Mouse (Mus musculus): ENCODE measurements around the gene F8a. TPM values are rescaled to one million over a fixed set of nuclear protein-coding genes. Genes with fewer than 3 reads are reported as not detected.
"Not testable (repeated sequence)": the region's sequence is repeated elsewhere in the genome, so short reads cannot be mapped to it uniquely, and the experiment has no call there.

The F8a gene
- 14.9 and 15.2 TPM in 2 replicates for polyA plus RNA-seq (2012; rRNA removed)

GRCm38 (mm10) chrX:73227914-73228605, at the start of gene F8a:
F8a (plus strand) TSS chrX:73228291.
- TF ChIP-seq CTCF (IDR thresholded peaks at IDR 0.05; ENCODE audit: extremely low read depth, insufficient read depth, low read length) (no peak), POLR2A (IDR thresholded peaks at IDR 0.05; ENCODE audit: extremely low read depth, insufficient read depth, low read length) (peak; percentile 83)
- Histone ChIP-seq H3K4me3 (ENCODE audit: insufficient read depth, low read length) (peak within 1 kb of the TSS; percentile 59), H3K27ac (ENCODE audit: insufficient read depth, low read length) (peak within 1 kb of the TSS; percentile 99), H3K4me1 (ENCODE audit: control insufficient read depth, insufficient read depth, low read length) (no peaks in the 10 kb centered on the region)

- H3K27ac ChIP-seq (ENCODE audit: insufficient read depth, low read length); H3K4me1 ChIP-seq (ENCODE audit: control insufficient read depth, insufficient read depth, low read length); H3K4me3 ChIP-seq (ENCODE audit: insufficient read depth, low read length): not testable (repeated sequence)
These were observed 36.2 kb upstream of the F8a start, which contains the start of gene Xlr3b for GRCm38 (mm10) chrX:73191934-73192333. Xlr3b (plus strand) TSS chrX:73192207.

DNA sequence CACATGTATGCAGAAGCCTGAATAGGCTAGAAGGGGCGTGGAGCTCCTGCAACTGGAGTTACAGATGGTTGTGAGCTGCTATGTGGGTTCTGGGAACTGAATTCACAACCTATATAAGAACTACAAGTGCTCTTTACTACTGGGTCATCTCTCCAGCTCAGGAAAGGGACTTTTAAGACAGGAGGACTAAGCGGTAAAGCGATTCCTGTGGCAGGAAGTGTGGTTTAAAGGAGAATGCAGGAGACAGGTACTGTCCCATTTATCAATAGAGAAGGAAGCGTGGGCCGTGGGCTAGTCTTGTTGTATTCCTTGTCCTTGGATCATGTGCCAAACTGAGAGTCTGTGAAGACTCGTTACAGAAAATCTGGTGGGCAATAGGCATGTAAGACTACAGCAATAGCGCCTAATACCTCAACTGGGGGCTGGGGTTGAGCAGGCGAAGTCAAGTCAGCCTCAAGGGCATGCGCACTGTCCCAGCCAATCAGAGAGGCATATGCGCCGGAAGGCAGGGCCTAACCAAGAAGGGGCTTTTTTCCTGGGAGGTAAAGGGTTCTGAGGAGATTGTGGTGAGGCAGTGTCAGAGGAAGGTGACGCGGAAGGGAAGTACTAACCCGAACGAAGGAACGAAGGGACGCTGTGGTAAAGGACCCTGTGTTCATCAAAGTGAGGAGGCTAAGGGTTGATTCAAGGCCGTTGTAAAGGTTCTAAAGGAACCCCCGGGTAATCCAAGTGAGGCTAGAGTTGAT, 14.1 kb upstream of the F8a start, which contains the start of gene Xlr4b:
Gene Xlr4b, plus strand, starts transcription at position 515 of the 746 bp plus-strand sequence.
- H3K27ac ChIP-seq (ENCODE audit: insufficient read depth, low read length); H3K4me3 ChIP-seq (ENCODE audit: insufficient read depth, low read length); H3K4me1 ChIP-seq (ENCODE audit: control insufficient read depth, insufficient read depth, low read length): not testable (repeated sequence)

DNA sequence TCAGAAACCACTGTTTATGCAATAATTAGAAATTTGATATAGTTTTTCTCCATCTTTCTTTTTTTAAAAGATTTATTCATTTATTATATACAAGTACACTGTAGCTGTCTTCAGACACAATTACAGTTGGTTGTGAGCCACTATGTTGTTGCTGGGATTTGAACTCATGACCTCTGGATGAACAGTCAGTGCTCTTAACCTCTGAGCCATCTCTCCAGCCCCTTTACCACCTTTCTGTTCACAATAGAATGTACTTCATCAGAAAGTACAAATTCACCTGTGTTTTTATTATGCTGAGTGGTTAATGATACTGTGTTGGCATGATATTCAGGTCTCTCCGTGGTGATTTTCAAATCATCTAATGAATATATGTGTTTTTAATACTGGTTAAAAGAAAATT, 2.7 kb upstream of the F8a start:
- Histone ChIP-seq H3K4me1 (ENCODE audit: control insufficient read depth, insufficient read depth, low read length) (no peaks in the 10 kb centered on the region), H3K4me3 (ENCODE audit: insufficient read depth, low read length) (no peak overlapping the region), H3K27ac (ENCODE audit: insufficient read depth, low read length) (no peak overlapping the region)
- TF ChIP-seq POLR2A (IDR thresholded peaks at IDR 0.05; ENCODE audit: extremely low read depth, insufficient read depth, low read length) (no peak), CTCF (IDR thresholded peaks at IDR 0.05; ENCODE audit: extremely low read depth, insufficient read depth, low read length) (no peak)

- Histone ChIP-seq H3K4me3 (ENCODE audit: insufficient read depth, low read length) (peak overlapping the region; percentile 59), H3K27ac (ENCODE audit: insufficient read depth, low read length) (peak overlapping the region; percentile 99), H3K4me1 (ENCODE audit: control insufficient read depth, insufficient read depth, low read length) (no peaks in the 10 kb centered on the region)
- no peak for TF ChIP-seq POLR2A (IDR thresholded peaks at IDR 0.05; ENCODE audit: extremely low read depth, insufficient read depth, low read length)
- TF ChIP-seq CTCF (IDR thresholded peaks at IDR 0.05; ENCODE audit: extremely low read depth, insufficient read depth, low read length): no peak
These were observed 619 bp downstream of the F8a start for GRCm38 (mm10) chrX:73228606-73229214.

DNA sequence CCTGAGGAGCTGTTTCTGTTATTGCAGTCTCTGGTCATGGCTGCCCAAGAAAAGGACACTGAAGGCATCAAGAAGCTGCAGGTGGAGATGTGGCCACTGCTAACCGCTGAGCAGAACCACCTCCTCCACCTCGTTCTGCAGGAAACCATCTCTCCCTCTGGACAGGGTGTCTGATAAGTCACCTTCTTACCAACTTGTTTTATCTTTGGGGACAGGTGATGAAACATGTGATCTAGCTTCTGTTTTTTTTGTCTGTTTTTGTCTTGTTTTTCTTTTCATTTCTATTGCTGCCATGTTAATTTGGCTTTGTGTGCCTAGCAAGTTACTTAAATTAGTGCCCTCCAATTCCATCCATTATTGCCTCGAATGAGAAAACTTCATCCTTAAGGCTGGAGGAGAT, 1.2 kb downstream of the F8a start:
- Histone ChIP-seq H3K27ac (ENCODE audit: insufficient read depth, low read length) (no peak overlapping the region), H3K4me3 (ENCODE audit: insufficient read depth, low read length) (peak overlapping the region; percentile 59), H3K4me1 (ENCODE audit: control insufficient read depth, insufficient read depth, low read length) (no peaks in the 10 kb centered on the region)
- no peak for TF ChIP-seq POLR2A (IDR thresholded peaks at IDR 0.05; ENCODE audit: extremely low read depth, insufficient read depth, low read length)
- TF ChIP-seq CTCF (IDR thresholded peaks at IDR 0.05; ENCODE audit: extremely low read depth, insufficient read depth, low read length): no peak

DNA sequence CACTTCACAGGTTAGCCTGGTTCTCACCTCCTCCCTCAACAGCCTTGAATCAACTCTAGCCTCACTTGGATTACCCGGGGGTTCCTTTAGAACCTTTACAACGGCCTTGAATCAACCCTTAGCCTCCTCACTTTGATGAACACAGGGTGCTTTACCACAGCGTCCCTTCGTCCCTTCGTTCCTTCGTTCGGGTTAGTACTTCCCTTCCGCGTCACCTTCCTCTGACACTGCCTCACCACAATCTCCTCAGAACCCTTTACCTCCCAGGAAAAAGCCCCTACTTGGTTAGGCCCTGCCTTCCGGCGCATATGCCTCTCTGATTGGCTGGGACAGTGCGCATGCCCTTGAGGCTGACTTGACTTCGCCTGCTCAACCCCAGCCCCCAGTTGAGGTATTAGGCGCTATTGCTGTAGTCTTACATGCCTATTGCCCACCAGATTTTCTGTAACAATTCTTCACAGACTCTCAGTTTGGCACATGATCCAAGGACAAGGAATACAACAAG, 14.8 kb downstream of the F8a start, which contains the start of gene Xlr4c:
Gene Xlr4c, minus strand, starts transcription at position 310 of the 505 bp plus-strand sequence.
- H3K4me1 ChIP-seq (ENCODE audit: control insufficient read depth, insufficient read depth, low read length); H3K4me3 ChIP-seq (ENCODE audit: insufficient read depth, low read length); H3K27ac ChIP-seq (ENCODE audit: insufficient read depth, low read length): not testable (repeated sequence)

GRCm38 (mm10) chrX:73262428-73262827, 34.3 kb downstream of the F8a start:
- H3K4me3 ChIP-seq (ENCODE audit: insufficient read depth, low read length); H3K27ac ChIP-seq (ENCODE audit: insufficient read depth, low read length); H3K4me1 ChIP-seq (ENCODE audit: control insufficient read depth, insufficient read depth, low read length): not testable (repeated sequence)

DNA sequence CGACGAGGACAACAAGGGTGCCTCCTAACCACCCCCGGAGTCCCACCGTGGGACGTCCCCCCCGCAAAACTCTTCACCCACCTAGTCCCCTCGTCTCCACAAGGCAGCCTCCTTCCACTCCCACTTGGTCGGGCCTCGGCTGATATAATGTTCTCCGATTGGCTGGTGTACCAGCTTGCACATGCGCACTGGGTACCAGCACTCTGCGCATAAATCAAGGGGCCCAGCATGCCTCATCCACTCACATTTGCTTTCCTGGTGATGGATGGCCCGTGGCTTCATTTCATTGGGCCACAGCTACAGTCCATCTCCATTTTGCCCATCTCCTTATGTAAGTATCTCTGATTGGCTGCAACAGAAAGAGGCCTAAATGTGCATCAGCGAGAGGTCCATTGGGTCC, 37.2 kb downstream of the F8a start, which contains the start of gene Xlr3c:
Gene Xlr3c, minus strand, starts transcription at position 121 of the 400 bp plus-strand sequence.
- not testable (repeated sequence) for H3K4me3 ChIP-seq (ENCODE audit: insufficient read depth, low read length); H3K27ac ChIP-seq (ENCODE audit: insufficient read depth, low read length); H3K4me1 ChIP-seq (ENCODE audit: control insufficient read depth, insufficient read depth, low read length)

Other genes with a start within 250 kb of the F8a start
- gene Zfp185, start 241.0 kb upstream of the F8a start, polyA plus RNA-seq (2012; rRNA removed): 0.91 and 0.94 TPM in 2 replicates
- 0.13 and 0.25 TPM in 2 replicates for gene Pnma5, start 191.2 kb upstream of the F8a start, polyA plus RNA-seq (2012; rRNA removed)
- 15.9 and 20.8 TPM in 2 replicates for gene Pnma3, start 163.5 kb upstream of the F8a start, polyA plus RNA-seq (2012; rRNA removed)
- 0.64 and 0.67 TPM in 2 replicates for gene Xlr4a, start 145.8 kb upstream of the F8a start, polyA plus RNA-seq (2012; rRNA removed)
- gene Xlr3a, start 131.2 kb upstream of the F8a start, polyA plus RNA-seq (2012; rRNA removed): 2.0 and 3.6 TPM in 2 replicates
- 0.28 and 0.31 TPM in 2 replicates for gene Gm14685, start 111.2 kb upstream of the F8a start, polyA plus RNA-seq (2012; rRNA removed)
- gene Xlr5b, start 79.5 kb upstream of the F8a start, polyA plus RNA-seq (2012; rRNA removed): not detected in 2 replicates
- gene DXBay18, start 78.8 kb upstream of the F8a start, polyA plus RNA-seq (2012; rRNA removed): 0.52 and 0.55 TPM in 2 replicates
- gene Spin2d, start 51.3 kb upstream of the F8a start, polyA plus RNA-seq (2012; rRNA removed): not detected in 2 replicates
- gene Xlr3b, start 36.1 kb upstream of the F8a start, polyA plus RNA-seq (2012; rRNA removed): 4.6 and 5.3 TPM in 2 replicates
- 0.93 and 1.6 TPM in 2 replicates for gene Xlr4b, start 14.0 kb upstream of the F8a start, polyA plus RNA-seq (2012; rRNA removed)
- gene Xlr4c, start 14.8 kb downstream of the F8a start, polyA plus RNA-seq (2012; rRNA removed): 0.17 and 0.29 TPM in 2 replicates
- gene Xlr3c, start 37.1 kb downstream of the F8a start, polyA plus RNA-seq (2012; rRNA removed): not detected in 2 replicates
- not detected in 2 replicates for gene Xlr5a, start 64.7 kb downstream of the F8a start, polyA plus RNA-seq (2012; rRNA removed)
- gene Xlr5c, start 64.7 kb downstream of the F8a start, polyA plus RNA-seq (2012; rRNA removed): not detected in 2 replicates
- not detected in 2 replicates for gene Gm45015, start 108.5 kb downstream of the F8a start, polyA plus RNA-seq (2012; rRNA removed)
- gene Zfp275, start 114.3 kb downstream of the F8a start, polyA plus RNA-seq (2012; rRNA removed): 17.5 and 17.7 TPM in 2 replicates
- 0.08 and 0.13 TPM in 2 replicates for gene Gm18336, start 170.4 kb downstream of the F8a start, polyA plus RNA-seq (2012; rRNA removed)
- gene Zfp92, start 182.8 kb downstream of the F8a start, polyA plus RNA-seq (2012; rRNA removed): 0.90 and 1.0 TPM in 2 replicates
- gene Trex2, start 207.1 kb downstream of the F8a start, polyA plus RNA-seq (2012; rRNA removed): not detected in 2 replicates
- 9.8 and 10.2 TPM in 2 replicates for gene Haus7, start 230.8 kb downstream of the F8a start, polyA plus RNA-seq (2012; rRNA removed)